Mouse (Mus musculus) stomach, postnatal 0 days (tissue): ENCODE measurements around the gene Larp6. TPM values are rescaled to one million over a fixed set of nuclear protein-coding genes. Genes with fewer than 3 reads are reported as not detected.

ENCODE experiments used
- ATAC-seq: fragments of 200-750 bp; cut with Nextera tagmentation; 2 replicates; pipeline ENCODE4 v1.8.0; 2017; ENCODE audit not compliant: low FRiP score, low TSS enrichment
- DNase-seq: peaks from one replicate; pipeline ENCODE4 v3.0.0-alpha.2; 2016; ENCODE audit warnings: low spot score
- H3K27ac ChIP-seq: fragments of 300-500 bp; sonication (generic); replicated peaks from 2 replicates; pipeline ENCODE4 v1.5.1; 2014; ENCODE audit warnings: mild to moderate bottlenecking, control low read depth
- H3K27me3 ChIP-seq: fragments of 300-500 bp; sonication (generic); 2 replicates; pipeline ENCODE4 v1.6.1; 2014; ENCODE audit warnings: low read length; ENCODE audit not compliant: control insufficient read depth, insufficient read depth
- H3K36me3 ChIP-seq: fragments of 300-500 bp; sonication (generic); 2 replicates; pipeline ENCODE4 v1.6.1; 2014; ENCODE audit warnings: low read length, mixed read lengths; ENCODE audit not compliant: control insufficient read depth, insufficient read depth
- H3K4me1 ChIP-seq: fragments of 300-500 bp; sonication (generic); replicated peaks from 2 replicates; pipeline ENCODE4 v1.6.1; 2014; ENCODE audit warnings: antibody characterized with exemption; ENCODE audit not compliant: control insufficient read depth, insufficient read depth
- H3K4me2 ChIP-seq: fragments of 300-500 bp; sonication (generic); replicated peaks from 2 replicates; pipeline ENCODE4 v1.6.1; 2014; ENCODE audit warnings: low read depth, mild to moderate bottlenecking, control low read depth, moderate library complexity
- H3K4me3 ChIP-seq: fragments of 300-500 bp; sonication (generic); 2 replicates; pipeline ENCODE4 v1.5.1; 2014; ENCODE audit warnings: low read depth, low read length, control low read depth
- H3K9ac ChIP-seq: fragments of 300-500 bp; sonication (generic); 2 replicates; pipeline ENCODE4 v1.6.1; 2014; ENCODE audit warnings: mild to moderate bottlenecking, low read length, control low read depth, mixed read lengths
- H3K9me3 ChIP-seq: fragments of 300-500 bp; sonication (generic); 2 replicates; pipeline ENCODE4 v1.6.1; 2016; ENCODE audit warnings: low read length; ENCODE audit not compliant: control insufficient read depth
- CTCF ChIP-seq: IDR thresholded peaks from 2 replicates; pipeline ENCODE4 v1.5.1; 2016; ENCODE audit warnings: antibody characterized with exemption, low read depth, mild to moderate bottlenecking, moderate library complexity
- EP300 ChIP-seq: optimal IDR thresholded peaks from 2 replicates; pipeline ENCODE3; 2016; ENCODE audit warnings: antibody characterized with exemption
- WGBS: fragments of 180-500 bp; shearing (Covaris S2); extraction: QIAGEN DNeasy Blood & Tissue Kit; methylation state at CpG from one replicate; pipeline ENCODE4 v1.1.7; 2014; 5-methylcytosine and 5-hydroxymethylcytosine counted together
- polyA plus RNA-seq: library from polyadenylated mRNA; unstranded; fragments of >200 nt; fragmentation: Nextera tagmentation; extraction: Ambion mirVana; gene quantifications from 2 replicates; pipeline ENCODE4 v1.2.1, GENCODE M21; 2015

Larp6 gene
- polyA plus RNA-seq, 1 experiment from 2014 or later, result 1.8 TPM

- Histone ChIP-seq H3K9me3 (no peaks in the 10 kb centered on the region), H3K4me3 (no peak overlapping the region), H3K4me2 (no peak overlapping the region), H3K36me3 (no peaks in the 10 kb centered on the region), H3K4me1 (no peaks in the 10 kb centered on the region), H3K27me3 (no peaks in the 10 kb centered on the region), H3K27ac (no peak overlapping the region), H3K9ac (no peak overlapping the region)
- 35% methylated on average over 6 of the region's 6 CpGs for WGBS
- TF ChIP-seq EP300, result no peak
- peak; percentile 90 for TF ChIP-seq CTCF
- peak; percentile 66 for DNase-seq
- ATAC-seq, result no peak
Measured at GRCm38 (mm10) chr9:60756258-60756657, 43.5 kb downstream of the Larp6 start.

GRCm38 (mm10) chr9:60756866-60757740 is 44.3 kb downstream of the Larp6 start:
- DNase-seq, result no peak
- WGBS, result 66% methylated on average over 15 of the region's 15 CpGs
- H3K27ac ChIP-seq, result no peak overlapping the region

GRCm38 (mm10) chr9:60757817-60758216 is 45.0 kb downstream of the Larp6 start:
- no peak overlapping the region for H3K27ac ChIP-seq

More at GRCm38 (mm10) chr9:60756866-60757740, 44.3 kb downstream of the Larp6 start:
- H3K9me3 ChIP-seq, result no peaks in the 10 kb centered on the region
- no peaks in the 10 kb centered on the region for H3K36me3 ChIP-seq
- no peak overlapping the region for H3K4me3 ChIP-seq
- TF ChIP-seq CTCF (no peak), EP300 (no peak)
- 0 out of 2 replicates have a peak, but pooled peaks have one; percentile 34 for ATAC-seq
- no peak overlapping the region for H3K9ac ChIP-seq
- no peaks in the 10 kb centered on the region for H3K4me1 ChIP-seq
- no peaks in the 10 kb centered on the region for H3K27me3 ChIP-seq
- no peak overlapping the region for H3K4me2 ChIP-seq

GRCm38 (mm10) chr9:60759436-60760007 is 46.7 kb downstream of the Larp6 start:
- Histone ChIP-seq H3K9me3 (no peaks in the 10 kb centered on the region), H3K36me3 (no peaks in the 10 kb centered on the region), H3K27ac (no peak overlapping the region), H3K4me3 (no peak overlapping the region), H3K27me3 (no peaks in the 10 kb centered on the region), H3K4me2 (no peak overlapping the region), H3K4me1 (no peaks in the 10 kb centered on the region), H3K9ac (no peak overlapping the region)
- 53% methylated on average over 10 of the region's 10 CpGs for WGBS
- no peak for TF ChIP-seq EP300
- no peak for TF ChIP-seq CTCF
- DNase-seq, result no peak
- ATAC-seq, result no peak

More at GRCm38 (mm10) chr9:60757817-60758216, 45.0 kb downstream of the Larp6 start:
- no peaks in the 10 kb centered on the region for H3K4me1 ChIP-seq
- no peaks in the 10 kb centered on the region for H3K36me3 ChIP-seq
- ATAC-seq (peak; percentile 72; the same call in 1 of the 2 replicates), DNase-seq (no peak)
- H3K9me3 ChIP-seq, result no peaks in the 10 kb centered on the region
- no peak overlapping the region for H3K9ac ChIP-seq
- WGBS, result 8% methylated on average over 5 of the region's 5 CpGs
- H3K4me3 ChIP-seq, result no peak overlapping the region
- no peaks in the 10 kb centered on the region for H3K27me3 ChIP-seq
- no peak for TF ChIP-seq EP300
- TF ChIP-seq CTCF, result no peak
- no peak overlapping the region for H3K4me2 ChIP-seq

- Histone ChIP-seq H3K4me3 (no peak overlapping the region), H3K27ac (no peak overlapping the region), H3K36me3 (no peaks in the 10 kb centered on the region), H3K4me2 (no peak overlapping the region), H3K9ac (no peak overlapping the region), H3K4me1 (no peaks in the 10 kb centered on the region), H3K9me3 (no peaks in the 10 kb centered on the region), H3K27me3 (no peaks in the 10 kb centered on the region)
- no peak for ATAC-seq
- WGBS, result 27% methylated on average over 2 of the region's 2 CpGs
- TF ChIP-seq EP300, result no peak
- TF ChIP-seq CTCF, result no peak
- DNase-seq, result no peak
Measured at GRCm38 (mm10) chr9:60765181-60765580, 52.4 kb downstream of the Larp6 start.

GRCm38 (mm10) chr9:60768393-60768792 is 55.6 kb downstream of the Larp6 start:
- no peak for ATAC-seq
- no peak overlapping the region for H3K9ac ChIP-seq
- no peaks in the 10 kb centered on the region for H3K27me3 ChIP-seq
- H3K36me3 ChIP-seq, result no peaks in the 10 kb centered on the region
- H3K4me1 ChIP-seq, result no peaks in the 10 kb centered on the region
- no peak overlapping the region for H3K4me2 ChIP-seq
- H3K4me3 ChIP-seq, result no peak overlapping the region
- no peak for DNase-seq
- 71% methylated on average over 9 of the region's 9 CpGs for WGBS
- H3K9me3 ChIP-seq, result no peaks in the 10 kb centered on the region
- TF ChIP-seq CTCF (no peak), EP300 (no peak)
- H3K27ac ChIP-seq, result no peak overlapping the region
